Mouse (Mus musculus) kidney, adult 2 months (tissue): ENCODE data around the gene Pfas. TPM values are rescaled to one million over a fixed set of nuclear protein-coding genes. Genes with fewer than 3 reads are reported as not detected.

Experiments
- DNase-seq: peaks from one replicate; pipeline ENCODE4 v3.0.0; 2021
- H3K27ac ChIP-seq: fragments of 200-500 bp; 2 replicates; pipeline ENCODE4 v1.5.1; 2012; ENCODE audit warnings: low read depth, low read length, control low read depth, inconsistent platforms; ENCODE audit not compliant: insufficient read depth
- H3K27me3 ChIP-seq: fragments of 200-500 bp; replicated peaks from 2 replicates; pipeline ENCODE4 v1.6.1; 2012; ENCODE audit warnings: mild to moderate bottlenecking, moderate library complexity, low read length, inconsistent platforms; ENCODE audit not compliant: control insufficient read depth, insufficient read depth
- H3K36me3 ChIP-seq: fragments of 200-500 bp; 2 replicates; pipeline ENCODE4 v1.6.1; 2012; ENCODE audit warnings: mild to moderate bottlenecking, moderate library complexity, low read length, inconsistent platforms; ENCODE audit not compliant: control insufficient read depth, insufficient read depth
- H3K4me1 ChIP-seq: fragments of 200-500 bp; 2 replicates; pipeline ENCODE4 v1.6.1; 2011; ENCODE audit warnings: low read length; ENCODE audit not compliant: control insufficient read depth, insufficient read depth
- H3K4me3 ChIP-seq: fragments of 200-500 bp; 2 replicates; pipeline ENCODE4 v1.5.1; 2011; ENCODE audit warnings: mild to moderate bottlenecking, low read depth, low read length, control low read depth; ENCODE audit not compliant: insufficient read depth
- CTCF ChIP-seq: fragments of 200-500 bp; conservative IDR thresholded peaks from 2 replicates; pipeline ENCODE4 v1.5.1; 2011; ENCODE audit warnings: low read depth, mild to moderate bottlenecking, control low read depth, low read length, moderate library complexity, mixed read lengths; ENCODE audit not compliant: insufficient read depth, insufficient read length
- POLR2A ChIP-seq: fragments of 200-500 bp; IDR thresholded peaks from one replicate; pipeline ENCODE4 v1.6.1; 2011; ENCODE audit warnings: low read depth, low read length, control low read depth
- WGBS: fragments of 180-500 bp; shearing (Covaris S2); methylation state at CpG from one replicate; pipeline ENCODE4 v1.1.7; 2018; 5-methylcytosine and 5-hydroxymethylcytosine counted together
- polyA plus RNA-seq: library from polyadenylated mRNA; depleted of rRNA; stranded (reverse); fragments of >200 nt; gene quantifications from 2 replicates; pipeline ENCODE4 v1.2.3, GENCODE M21; 2012

Gene Pfas
- polyA plus RNA-seq, 1 experiment = 17.2 TPM

GRCm38 (mm10) chr11:69046395-69046774 is 38.1 kb upstream of the Pfas start:
- H3K4me3 ChIP-seq = peak overlapping the region; percentile 12; the same call in 1 of the 2 replicates
- WGBS = 19% methylated on average over 9 of the region's 9 CpGs
- TF ChIP-seq CTCF (no peak), POLR2A (no peak)
- DNase-seq = no peak
- H3K4me1 ChIP-seq = no peaks in the 10 kb centered on the region; the same call in 1 of the 2 replicates
- no peak overlapping the region for H3K27ac ChIP-seq
- no peaks in the 10 kb centered on the region for H3K27me3 ChIP-seq
- H3K36me3 ChIP-seq = no peaks in the 10 kb centered on the region

- no peaks in the 10 kb centered on the region for H3K36me3 ChIP-seq
- H3K27me3 ChIP-seq = no peaks in the 10 kb centered on the region
- H3K27ac ChIP-seq = no peak within 1 kb of the TSS
- WGBS = 1% methylated on average over 54 of the region's 54 CpGs
- TF ChIP-seq CTCF (no peak), POLR2A (no peak)
- H3K4me1 ChIP-seq = no peaks in the 10 kb centered on the region; the same call in 1 of the 2 replicates
- DNase-seq = peak; percentile 92
- H3K4me3 ChIP-seq = peak within 1 kb of the TSS; percentile 70
Measured at GRCm38 (mm10) chr11:69045531-69046394, 37.5 kb upstream of the Pfas start, which contains the start of gene Aurkb. Gene Aurkb, plus strand, starts transcription at chr11:69045647.

DNA sequence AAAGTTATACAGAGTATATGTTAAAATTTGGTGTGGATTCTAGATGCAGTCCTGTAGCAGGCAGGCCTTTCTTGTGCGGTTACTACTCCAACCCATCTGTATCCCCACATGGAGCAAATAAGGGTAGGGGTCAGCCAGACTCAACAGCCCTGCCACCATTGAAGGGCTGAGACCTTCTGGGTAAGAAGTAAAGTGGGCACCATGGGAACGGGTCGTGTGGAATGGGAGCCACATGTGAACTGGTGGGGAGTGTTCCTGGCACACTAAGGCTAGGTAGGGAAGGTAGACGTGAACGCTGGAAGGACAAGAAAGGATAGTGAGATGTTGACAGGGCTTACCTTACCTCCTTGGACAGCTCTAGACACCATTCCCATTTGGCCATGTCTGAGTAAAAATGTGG is 29.9 kb upstream of the Pfas start:
- H3K4me3 ChIP-seq = no peak overlapping the region
- no peaks in the 10 kb centered on the region for H3K27me3 ChIP-seq
- TF ChIP-seq POLR2A (no peak), CTCF (no peak)
- H3K36me3 ChIP-seq = no peaks in the 10 kb centered on the region
- H3K27ac ChIP-seq = no peak overlapping the region
- peaks cover 5% of the 10 kb centered on the region; the same call in 1 of the 2 replicates for H3K4me1 ChIP-seq
- DNase-seq = no peak
- 90% methylated on average over 5 of the region's 5 CpGs for WGBS

GRCm38 (mm10) chr11:69037231-69038061 is 29.2 kb upstream of the Pfas start:
- H3K36me3 ChIP-seq = no peaks in the 10 kb centered on the region
- H3K27me3 ChIP-seq = no peaks in the 10 kb centered on the region
- 6% methylated on average over 34 of the region's 34 CpGs for WGBS
- peak overlapping the region; percentile 10; the same call in 1 of the 2 replicates for H3K27ac ChIP-seq
- peak; percentile 94 for DNase-seq
- TF ChIP-seq POLR2A = no peak
- no peak for TF ChIP-seq CTCF
- peak overlapping the region; percentile 71 for H3K4me3 ChIP-seq
- peaks cover 5% of the 10 kb centered on the region; the same call in 1 of the 2 replicates for H3K4me1 ChIP-seq

- DNase-seq = peak; percentile 94
- no peak for TF ChIP-seq POLR2A
- TF ChIP-seq CTCF = no peak
- H3K4me1 ChIP-seq = peaks cover 5% of the 10 kb centered on the region; the same call in 1 of the 2 replicates
- no peaks in the 10 kb centered on the region for H3K36me3 ChIP-seq
- peak overlapping the region; percentile 71 for H3K4me3 ChIP-seq
- 13% methylated on average over 20 of the region's 20 CpGs for WGBS
- peak overlapping the region; percentile 10; the same call in 1 of the 2 replicates for H3K27ac ChIP-seq
- no peaks in the 10 kb centered on the region for H3K27me3 ChIP-seq
Measured at GRCm38 (mm10) chr11:69036486-69037230, 28.4 kb upstream of the Pfas start.

GRCm38 (mm10) chr11:69035849-69036248 is 27.6 kb upstream of the Pfas start:
- H3K4me1 ChIP-seq = peaks cover 5% of the 10 kb centered on the region; the same call in 1 of the 2 replicates
- 8% methylated on average over 8 of the region's 8 CpGs for WGBS
- peak; percentile 96 for DNase-seq
- 0 out of 2 replicates have a peak overlapping the region, but pooled peaks have one; percentile 7 for H3K4me3 ChIP-seq
- no peak overlapping the region for H3K27ac ChIP-seq
- H3K36me3 ChIP-seq = no peaks in the 10 kb centered on the region
- no peaks in the 10 kb centered on the region for H3K27me3 ChIP-seq
- TF ChIP-seq CTCF (peak; percentile 89), POLR2A (no peak)
